Mouse (Mus musculus) layer of hippocampus, postnatal 25 days (tissue): ENCODE results near the gene Mtch1. TPM values are rescaled to one million over a fixed set of nuclear protein-coding genes. Genes with fewer than 3 reads are reported as not detected.

ENCODE experiments used
- total RNA-seq, 2 experiments: library from RNA; stranded (reverse); gene quantifications; 2 replicates each; pipeline ENCODE4 v1.2.3; 2021

The Mtch1 gene
- total RNA-seq, 2 experiments from 2014 or later = 556 to 630 TPM

Other genes with a start within 250 kb of the Mtch1 start
- gene Rab44, start 233.8 kb downstream of the Mtch1 start, total RNA-seq = under 1 TPM in 1 of 2 experiments, not detected in 1; 0.07 TPM
- gene Cpne5, start 109.8 kb downstream of the Mtch1 start, total RNA-seq = 10 to 100 TPM; 37.7 to 41.8 TPM
- 10 to 100 TPM; 17.7 to 19.6 TPM for gene Ppil1, start 83.7 kb downstream of the Mtch1 start, total RNA-seq
- gene BC004004, start 79.1 kb downstream of the Mtch1 start, total RNA-seq = 10 to 100 TPM; 96.8 to 96.9 TPM
- 1 to 10 TPM in 1 of 2 experiments, under 1 TPM in 1; 0.98 to 1.5 TPM for gene Pi16, start 30.3 kb downstream of the Mtch1 start, total RNA-seq
- 1 to 10 TPM; 5.6 to 8.2 TPM for gene Fgd2, start 13.0 kb upstream of the Mtch1 start, total RNA-seq
- gene Pim1, start 142.8 kb upstream of the Mtch1 start, total RNA-seq = 1 to 10 TPM; 2.7 to 3.7 TPM
- gene Gm17657, start 201.7 kb upstream of the Mtch1 start, total RNA-seq = not detected
- gene Tbc1d22b, start 201.9 kb upstream of the Mtch1 start, total RNA-seq = 10 to 100 TPM; 43.4 to 45.7 TPM
- gene Tmem217, start 204.5 kb upstream of the Mtch1 start, total RNA-seq = under 1 TPM in 1 of 2 experiments, not detected in 1; 0.44 TPM